Mouse (Mus musculus) hindbrain, embryonic 10.5 days (tissue): ENCODE data around the gene Creg2. TPM values are rescaled to one million over a fixed set of nuclear protein-coding genes. Genes with fewer than 3 reads are reported as not detected.
"Not testable (repeated sequence)": the region's sequence is repeated elsewhere in the genome, so short reads cannot be mapped to it uniquely, and the experiment has no call there.

Experiments
- DNase-seq: peaks from one replicate; pipeline ENCODE4 v3.0.0-alpha.2; 2017; ENCODE audit warnings: low spot score
- H3K27ac ChIP-seq: fragments of 300-500 bp; sonication (generic); 2 replicates; pipeline ENCODE4 v1.5.1; 2016; ENCODE audit warnings: mild to moderate bottlenecking, moderate library complexity
- H3K27me3 ChIP-seq: fragments of 300-500 bp; sonication (generic); 2 replicates; pipeline ENCODE4 v1.6.1; 2016; ENCODE audit warnings: mild to moderate bottlenecking; ENCODE audit not compliant: poor library complexity, insufficient read depth, severe bottlenecking
- H3K36me3 ChIP-seq: fragments of 300-500 bp; sonication (generic); 2 replicates; pipeline ENCODE4 v1.6.1; 2016; ENCODE audit warnings: mild to moderate bottlenecking, moderate library complexity
- H3K4me1 ChIP-seq: fragments of 300-500 bp; sonication (generic); replicated peaks from 2 replicates; pipeline ENCODE4 v1.6.1; 2016; ENCODE audit warnings: mild to moderate bottlenecking
- H3K4me3 ChIP-seq: fragments of 300-500 bp; sonication (generic); 2 replicates; pipeline ENCODE4 v1.5.1; 2016; ENCODE audit warnings: mild to moderate bottlenecking, moderate library complexity
- H3K9me3 ChIP-seq: fragments of 300-500 bp; sonication (generic); 2 replicates; pipeline ENCODE4 v1.6.1; 2016; ENCODE audit warnings: mild to moderate bottlenecking, moderate library complexity
- WGBS: fragments of 180-500 bp; shearing (Covaris S2); methylation state at CpG from one replicate; pipeline ENCODE4 v1.1.7; 2016; 5-methylcytosine and 5-hydroxymethylcytosine counted together
- polyA plus RNA-seq: library from polyadenylated mRNA; unstranded; fragments of >200 nt; fragmentation: Nextera tagmentation; extraction: Ambion mirVana; gene quantifications from 2 replicates; pipeline ENCODE4 v1.2.1, GENCODE M21; 2016

The Creg2 gene
- polyA plus RNA-seq, 1 experiment from 2014 or later, result 0.78 TPM

GRCm38 (mm10) chr1:39614462-39615279 is 36.6 kb downstream of the Creg2 start:
- Histone ChIP-seq H3K27me3 (no peaks in the 10 kb centered on the region), H3K9me3 (no peaks in the 10 kb centered on the region), H3K36me3 (no peaks in the 10 kb centered on the region), H3K27ac (0 out of 2 replicates have a peak overlapping the region, but pooled peaks have one; percentile 40), H3K4me3 (no peak overlapping the region), H3K4me1 (0 out of 2 replicates have a peak, but pooled peaks cover 7% of the 10 kb centered on the region)
- peak; percentile 65 for DNase-seq
- WGBS, result 30% methylated on average over 11 of the region's 11 CpGs

GRCm38 (mm10) chr1:39613061-39613460 is 38.2 kb downstream of the Creg2 start:
- Histone ChIP-seq H3K4me1 (peaks cover 8% of the 10 kb centered on the region; the same call in 1 of the 2 replicates), H3K36me3 (no peaks in the 10 kb centered on the region), H3K27ac (no peak overlapping the region), H3K27me3 (no peaks in the 10 kb centered on the region), H3K9me3 (no peaks in the 10 kb centered on the region), H3K4me3 (no peak overlapping the region)
- no peak for DNase-seq
- 81% methylated on average over 3 of the region's 3 CpGs for WGBS

- DNase-seq, result no peak
- Histone ChIP-seq H3K27ac (no peak overlapping the region), H3K27me3 (no peaks in the 10 kb centered on the region), H3K4me1 (peaks cover 8% of the 10 kb centered on the region; the same call in 1 of the 2 replicates), H3K36me3 (no peaks in the 10 kb centered on the region), H3K9me3 (no peaks in the 10 kb centered on the region), H3K4me3 (no peak overlapping the region)
- WGBS, result 75% methylated on average over 5 of the region's 5 CpGs
Measured at GRCm38 (mm10) chr1:39612491-39612890, 38.8 kb downstream of the Creg2 start.

GRCm38 (mm10) chr1:39608534-39608933 is 42.7 kb downstream of the Creg2 start:
- no peaks in the 10 kb centered on the region for H3K9me3 ChIP-seq
- H3K27me3 ChIP-seq, result no peaks in the 10 kb centered on the region
- DNase-seq, result no peak
- H3K4me3 ChIP-seq, result no peak overlapping the region
- H3K27ac ChIP-seq, result no peak overlapping the region
- H3K36me3 ChIP-seq, result no peaks in the 10 kb centered on the region
- H3K4me1 ChIP-seq, result peaks cover 16% of the 10 kb centered on the region; the same call in 1 of the 2 replicates
- 78% methylated on average over 8 of the region's 8 CpGs for WGBS

GRCm38 (mm10) chr1:39602477-39602876 is 48.8 kb downstream of the Creg2 start:
- H3K9me3 ChIP-seq, result peaks cover 6% of the 10 kb centered on the region; the same call in 1 of the 2 replicates
- no peaks in the 10 kb centered on the region for H3K36me3 ChIP-seq
- H3K4me3 ChIP-seq, result no peak overlapping the region
- H3K27ac ChIP-seq, result no peak overlapping the region
- no peaks in the 10 kb centered on the region for H3K27me3 ChIP-seq
- 93% methylated on average over 3 of the region's 3 CpGs for WGBS
- peaks cover 8% of the 10 kb centered on the region; the same call in 1 of the 2 replicates for H3K4me1 ChIP-seq
- no peak for DNase-seq

- DNase-seq, result no peak
- Histone ChIP-seq H3K27me3 (no peaks in the 10 kb centered on the region), H3K27ac (no peak overlapping the region), H3K36me3 (no peaks in the 10 kb centered on the region), H3K4me3 (no peak overlapping the region), H3K4me1 (no peaks in the 10 kb centered on the region), H3K9me3 (peaks cover 6% of the 10 kb centered on the region; the same call in 1 of the 2 replicates)
- WGBS, result 80% methylated on average over 11 of the region's 11 CpGs
Measured at GRCm38 (mm10) chr1:39598726-39599125, 52.5 kb downstream of the Creg2 start.

GRCm38 (mm10) chr1:39597135-39597534 is 54.1 kb downstream of the Creg2 start:
- H3K4me1 ChIP-seq, H3K27ac ChIP-seq, H3K27me3 ChIP-seq, H3K4me3 ChIP-seq, H3K9me3 ChIP-seq, H3K36me3 ChIP-seq, DNase-seq: not testable (repeated sequence)
- 94% methylated on average over 9 of the region's 9 CpGs for WGBS

- no peak overlapping the region for H3K27ac ChIP-seq
- no peaks in the 10 kb centered on the region for H3K27me3 ChIP-seq
- no peaks in the 10 kb centered on the region for H3K9me3 ChIP-seq
- WGBS, result 90% methylated on average over 10 of the region's 10 CpGs
- no peak for DNase-seq
- no peaks in the 10 kb centered on the region for H3K4me1 ChIP-seq
- H3K36me3 ChIP-seq, result no peaks in the 10 kb centered on the region
- H3K4me3 ChIP-seq, result no peak overlapping the region
Measured at GRCm38 (mm10) chr1:39593836-39594235, 57.4 kb downstream of the Creg2 start.

GRCm38 (mm10) chr1:39592090-39592489 is 59.2 kb downstream of the Creg2 start:
- no peak overlapping the region for H3K27ac ChIP-seq
- H3K27me3 ChIP-seq, result no peaks in the 10 kb centered on the region
- no peak for DNase-seq
- H3K4me1 ChIP-seq, result no peaks in the 10 kb centered on the region
- H3K4me3 ChIP-seq, result no peak overlapping the region
- 88% methylated on average over 4 of the region's 4 CpGs for WGBS
- no peaks in the 10 kb centered on the region for H3K36me3 ChIP-seq
- no peaks in the 10 kb centered on the region for H3K9me3 ChIP-seq

GRCm38 (mm10) chr1:39591557-39591956 is 59.7 kb downstream of the Creg2 start:
- WGBS, result 68% methylated on average over 1 of the region's 1 CpGs
- not testable (repeated sequence) for H3K4me3 ChIP-seq, H3K27ac ChIP-seq, H3K4me1 ChIP-seq, H3K36me3 ChIP-seq, H3K9me3 ChIP-seq, H3K27me3 ChIP-seq, DNase-seq

- Histone ChIP-seq H3K27ac (no peak overlapping the region), H3K9me3 (no peaks in the 10 kb centered on the region), H3K27me3 (no peaks in the 10 kb centered on the region), H3K4me3 (no peak overlapping the region), H3K36me3 (no peaks in the 10 kb centered on the region), H3K4me1 (no peaks in the 10 kb centered on the region)
- no peak for DNase-seq
- 89% methylated on average over 5 of the region's 5 CpGs for WGBS
Measured at GRCm38 (mm10) chr1:39590193-39590592, 61.1 kb downstream of the Creg2 start.

GRCm38 (mm10) chr1:39585416-39585815 is 65.9 kb downstream of the Creg2 start:
- Histone ChIP-seq H3K4me3 (no peak overlapping the region), H3K9me3 (no peaks in the 10 kb centered on the region), H3K27ac (no peak overlapping the region), H3K36me3 (no peaks in the 10 kb centered on the region), H3K4me1 (no peaks in the 10 kb centered on the region), H3K27me3 (no peaks in the 10 kb centered on the region)
- 90% methylated on average over 9 of the region's 9 CpGs for WGBS
- DNase-seq, result no peak

- DNase-seq, result no peak
- Histone ChIP-seq H3K27me3 (no peaks in the 10 kb centered on the region), H3K4me1 (peaks cover 4% of the 10 kb centered on the region; the same call in 1 of the 2 replicates), H3K27ac (no peak overlapping the region), H3K36me3 (no peaks in the 10 kb centered on the region), H3K4me3 (no peak overlapping the region), H3K9me3 (no peaks in the 10 kb centered on the region)
- whole genome bisulfite sequencing, result 89% methylated on average over 9 of the region's 9 CpGs
Measured at GRCm38 (mm10) chr1:39583173-39583572, 68.1 kb downstream of the Creg2 start.
